Mouse (Mus musculus): ENCODE measurements around the gene Uchl5.

Gene Uchl5

DNA sequence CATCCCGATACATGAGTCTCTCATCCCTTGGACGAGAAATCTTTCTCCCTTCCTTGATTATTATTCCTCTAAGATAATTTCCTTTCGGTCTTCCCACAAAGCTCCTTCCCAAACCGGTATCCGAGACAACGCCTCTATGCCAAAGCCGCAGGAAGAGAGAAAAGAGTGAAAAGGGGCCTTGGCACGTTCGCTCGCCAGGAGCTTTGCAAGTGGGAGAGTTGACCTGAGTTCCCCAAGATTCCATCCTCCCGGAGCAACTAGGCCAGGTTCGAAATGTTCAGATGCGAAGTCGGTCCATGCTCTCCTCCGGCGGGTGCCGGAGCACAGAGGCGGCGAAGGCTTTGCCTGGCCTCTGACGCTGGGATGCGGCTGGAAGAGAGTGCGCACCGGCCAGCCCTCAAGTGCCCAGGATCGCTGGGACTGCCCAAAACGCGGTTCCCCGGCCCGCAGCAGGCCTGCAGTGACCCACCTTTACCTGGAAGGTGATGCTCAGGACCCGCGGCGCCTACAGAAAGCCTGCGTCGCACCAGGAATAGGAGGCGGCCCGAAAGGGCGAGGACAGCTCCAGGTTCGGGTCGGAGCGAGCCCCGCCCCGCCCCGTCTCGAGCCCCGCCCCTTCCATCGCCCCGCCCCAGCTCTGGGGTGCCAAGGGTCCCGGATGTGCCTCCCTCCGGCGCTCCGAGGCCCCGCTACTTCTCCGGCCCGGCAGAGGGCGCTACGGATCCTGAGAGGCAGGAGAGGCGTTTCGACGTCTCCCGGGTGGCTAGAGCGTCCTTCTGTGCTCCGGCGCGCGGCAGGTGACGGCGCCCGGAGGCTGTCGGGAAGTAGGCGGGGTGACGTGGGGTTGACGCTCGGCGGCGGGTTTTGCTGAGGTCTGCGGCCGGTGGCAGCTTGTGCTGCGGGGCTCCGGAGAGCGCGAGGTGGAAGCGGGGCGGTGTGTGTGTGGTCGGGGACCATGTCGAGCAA lies at the start of gene Uchl5, which contains the start of gene Trove2:
Uchl5 (plus strand) TSS at position 827 of the 966 bp plus-strand sequence.
Trove2 (minus strand) TSS at position 623 of the 966 bp plus-strand sequence.
- peak; percentile 96 to 97 for DNase-seq

DNA sequence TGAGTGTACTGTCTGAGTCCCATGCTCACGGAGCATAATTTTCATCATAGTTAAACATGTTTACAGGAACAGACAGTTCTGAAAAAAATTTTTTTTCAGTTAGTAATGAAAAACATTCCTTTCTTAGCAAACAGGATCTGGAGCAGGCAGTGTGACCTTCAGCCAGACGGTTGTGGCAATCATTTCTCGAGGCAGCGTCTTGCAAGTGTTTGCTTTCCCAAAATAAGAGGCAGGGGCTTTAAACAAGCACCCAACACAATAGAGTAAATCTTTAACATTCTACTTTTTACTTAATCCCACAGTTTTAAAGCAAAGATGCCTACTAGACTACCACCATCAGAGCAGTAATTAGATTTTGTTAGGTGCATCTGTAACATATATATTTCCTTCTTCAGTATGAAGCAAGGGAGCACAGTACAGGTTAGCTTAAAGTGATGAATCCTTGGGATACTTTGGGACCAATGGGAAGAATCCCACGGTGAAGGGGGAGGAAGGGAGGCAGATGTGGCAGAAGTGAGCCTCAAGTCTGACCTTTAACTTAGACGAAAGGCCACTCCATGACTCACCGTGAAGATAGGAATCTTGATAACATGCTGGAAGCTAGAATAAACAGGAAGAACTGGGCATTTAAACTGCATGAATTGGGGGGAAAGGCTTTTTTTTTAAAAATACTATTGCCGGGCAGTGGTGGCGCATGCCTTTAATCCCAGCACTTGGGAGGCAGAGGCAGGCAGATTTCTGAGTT lies 49.2 kb upstream of the Uchl5 start:
- DNase-seq: no peak

DNA sequence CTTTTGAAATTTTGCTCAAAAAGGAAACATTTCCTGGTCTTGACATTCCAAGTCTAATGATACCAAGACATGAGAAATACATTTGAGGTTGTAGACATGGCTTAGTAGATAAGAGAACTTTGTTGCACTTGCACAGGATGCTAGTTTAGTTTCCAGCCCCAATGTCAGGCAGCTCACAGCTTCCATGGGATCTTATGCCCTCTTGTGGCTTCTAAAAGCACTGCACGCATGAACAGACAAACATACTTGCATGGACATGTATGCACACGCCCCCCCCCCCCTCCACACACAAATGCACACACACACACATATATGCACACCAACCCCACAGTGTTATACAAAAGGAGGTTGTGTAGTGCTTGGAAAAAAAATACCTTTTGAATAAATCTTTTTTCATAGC lies 46.2 kb upstream of the Uchl5 start:
- DNase-seq: no peak

DNA sequence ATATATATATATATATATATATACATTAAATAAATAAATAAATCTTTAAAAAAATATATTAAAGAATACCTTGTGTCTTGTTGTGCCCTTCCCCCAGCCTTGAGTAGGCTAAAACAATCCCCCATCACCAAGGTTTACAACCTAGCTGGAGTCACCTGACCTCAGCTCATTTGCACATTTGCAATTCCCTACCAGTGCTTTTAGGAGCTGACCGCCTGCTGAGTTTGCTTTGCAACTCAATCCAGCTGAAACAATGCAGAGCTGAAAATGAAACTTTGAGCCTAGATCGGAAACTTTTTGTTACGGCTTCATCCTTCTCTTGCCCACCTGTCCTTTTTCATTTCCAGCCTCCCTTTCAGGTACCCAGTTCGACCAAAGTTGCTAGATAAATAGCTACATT lies 45.4 kb upstream of the Uchl5 start:
- DNase-seq: no peak

DNA sequence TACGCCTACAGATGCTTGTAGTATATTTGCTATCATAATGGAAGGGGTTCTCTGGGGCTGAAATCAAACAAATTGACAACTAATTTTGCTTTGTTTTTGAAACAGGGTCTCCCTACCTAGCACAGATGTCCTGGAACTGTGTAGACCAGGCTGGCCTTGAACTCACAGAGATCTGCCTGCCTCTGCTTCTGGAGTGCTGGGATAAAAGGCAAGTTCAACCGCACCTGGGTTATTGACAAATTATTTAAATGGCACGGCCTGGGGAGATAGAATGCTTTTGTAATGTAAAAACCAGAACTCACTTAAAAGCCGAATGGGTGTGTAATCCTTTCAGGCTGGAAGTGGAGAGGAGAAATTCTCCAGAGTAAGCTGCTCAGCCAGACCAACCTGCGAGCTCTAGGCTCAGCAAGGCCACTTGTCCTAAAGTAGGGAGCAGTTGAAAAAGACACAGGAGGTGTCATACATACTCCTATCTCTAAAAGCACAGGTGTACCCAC lies 43.1 kb upstream of the Uchl5 start:
- DNase-seq: no peak

DNA sequence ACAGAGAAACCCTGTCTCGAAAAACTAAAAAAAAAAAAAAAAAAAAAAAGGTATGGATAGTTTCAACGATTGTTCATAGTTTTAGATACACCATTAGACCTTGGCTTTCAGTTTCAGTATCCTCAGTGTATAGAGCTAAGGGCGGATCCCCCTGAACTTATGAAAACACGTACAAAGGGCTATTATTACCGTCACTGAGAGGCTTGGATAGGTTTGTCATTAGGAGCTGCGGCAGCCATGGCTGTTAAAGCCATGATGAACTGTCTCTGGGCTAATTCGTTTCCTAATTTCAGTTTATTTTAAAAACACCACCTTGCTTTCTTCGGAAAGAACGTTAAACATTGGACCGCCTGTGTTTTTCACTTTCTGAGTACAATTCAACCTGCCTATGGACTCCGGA lies 38.3 kb upstream of the Uchl5 start:
- peak in 1 of 2 experiments; percentile 6 for DNase-seq

DNA sequence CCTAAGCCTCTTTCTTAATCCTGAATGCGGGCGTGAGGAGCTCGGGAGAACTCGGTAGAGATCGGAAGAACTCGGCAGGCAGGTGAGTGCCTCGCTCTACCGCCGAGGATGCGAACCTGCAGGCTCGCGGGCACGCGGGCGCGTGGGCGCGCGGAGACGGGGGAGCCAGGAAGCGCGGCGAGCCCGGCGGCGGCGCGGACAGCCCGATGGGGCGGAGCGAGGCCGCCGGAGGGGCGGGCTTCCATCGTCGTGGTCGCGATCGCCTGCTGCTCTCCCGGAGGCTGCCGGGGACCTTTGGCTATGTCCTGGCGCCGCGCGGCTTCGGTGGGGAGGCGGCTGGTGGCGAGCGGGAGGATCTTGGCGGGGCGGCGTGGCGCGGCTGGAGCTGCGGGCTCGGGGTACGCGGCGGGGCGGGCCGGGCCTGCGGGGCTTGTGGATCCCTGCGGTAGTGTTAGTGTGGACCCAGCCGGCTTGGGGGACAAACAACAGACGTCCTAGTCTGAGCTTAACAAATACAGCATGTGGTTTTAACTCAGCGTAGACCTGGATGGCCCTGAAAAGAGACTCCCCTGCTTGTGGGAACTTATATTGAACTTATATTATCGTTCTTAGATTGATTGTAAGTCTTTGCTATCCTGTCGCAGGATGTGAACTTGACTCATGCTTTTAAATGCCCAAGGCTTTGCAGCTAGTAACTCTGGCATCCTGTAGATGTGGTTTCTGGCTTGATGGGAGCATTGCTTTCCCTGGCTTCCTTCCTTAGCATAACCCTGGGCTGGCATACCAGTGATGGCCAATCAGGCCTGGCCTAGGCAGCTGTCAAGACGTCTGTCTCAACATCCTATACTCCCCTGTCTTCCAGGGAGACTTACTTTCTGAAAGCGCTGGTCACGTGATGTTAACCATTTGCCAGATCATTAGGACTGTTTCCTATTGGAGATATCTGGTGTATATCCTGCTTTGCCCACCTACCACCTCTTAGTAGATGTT lies 37.4 kb upstream of the Uchl5 start:
- DNase-seq: peak; percentile 83 to 92

DNA sequence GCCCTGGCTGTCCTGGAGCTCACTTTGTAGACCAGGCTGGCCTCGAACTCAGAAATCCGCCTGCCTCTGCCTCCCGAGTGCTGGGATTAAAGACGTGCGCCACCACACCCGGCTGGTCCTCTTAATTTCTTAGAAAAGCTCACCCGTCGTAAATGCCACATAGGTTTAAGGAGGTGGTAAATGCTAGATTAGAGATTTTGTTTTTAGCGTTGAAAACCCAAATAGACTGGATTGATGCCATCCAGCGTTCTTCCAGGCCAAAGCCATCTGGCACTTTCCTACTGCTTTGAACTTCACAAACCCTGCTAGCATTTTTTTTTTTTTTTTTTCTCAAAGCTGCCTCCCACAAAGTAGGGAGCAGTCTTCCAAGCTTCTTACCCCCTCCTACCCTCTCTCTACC lies 36.5 kb upstream of the Uchl5 start:
- DNase-seq: no peak

DNA sequence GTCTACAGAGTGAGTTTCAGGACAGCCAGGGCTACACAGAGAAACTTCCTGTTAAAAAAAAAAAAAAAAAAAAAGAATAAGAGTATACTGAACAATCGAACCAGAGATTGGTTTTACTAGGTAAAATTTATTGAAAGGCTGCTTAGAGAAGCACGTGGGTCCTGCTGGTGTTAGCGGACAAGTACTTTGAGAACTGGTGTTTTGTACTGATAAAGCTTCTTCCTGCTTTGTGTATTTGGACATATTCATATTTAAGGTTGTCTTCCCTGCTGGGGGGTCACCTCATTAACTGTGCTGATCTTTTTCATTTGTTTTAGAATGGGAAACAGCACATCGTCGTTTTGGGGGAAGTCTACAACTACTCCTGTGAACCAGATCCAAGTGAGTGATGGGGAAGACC lies 35.7 kb upstream of the Uchl5 start:
- DNase-seq: no peak

DNA sequence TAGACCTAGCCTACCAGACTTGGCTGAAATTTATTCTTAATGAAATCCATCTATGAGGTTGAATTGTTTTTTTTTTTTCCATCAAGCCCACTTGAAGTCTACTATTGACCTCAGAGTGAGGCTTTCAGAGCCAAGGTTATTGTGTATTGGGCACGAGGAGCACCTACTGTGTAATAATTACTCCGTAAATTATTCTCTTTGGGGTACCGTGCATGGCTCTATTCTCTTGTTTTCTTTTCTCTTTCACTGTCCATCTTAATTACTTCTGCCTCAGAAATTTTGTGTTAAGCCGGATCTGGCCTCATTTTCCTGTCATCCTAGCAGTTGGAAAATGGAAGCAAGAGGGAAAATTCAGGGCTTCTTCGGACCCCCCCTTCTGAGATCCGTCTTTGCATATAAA lies 34.9 kb upstream of the Uchl5 start:
- no peak for DNase-seq

DNA sequence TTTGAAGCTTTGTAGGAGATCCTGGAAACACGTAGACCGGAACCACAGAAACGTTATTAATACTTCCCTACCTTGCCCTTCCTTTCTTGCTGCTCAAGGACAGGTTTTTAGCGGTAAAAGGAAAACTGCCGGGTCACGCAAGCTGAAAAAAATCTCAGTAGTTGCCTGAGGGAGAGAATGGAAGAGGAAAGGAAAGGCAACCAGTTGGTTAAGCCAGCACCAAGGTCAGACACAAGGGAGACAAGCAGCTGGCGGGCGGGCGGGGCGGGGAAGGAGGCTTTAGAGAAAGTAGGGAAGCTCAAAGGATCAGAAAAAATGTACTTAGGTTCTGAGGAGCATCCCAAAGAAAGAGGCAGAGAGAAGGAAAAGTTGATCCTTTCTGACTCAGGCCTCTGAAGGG lies 31.2 kb upstream of the Uchl5 start:
- no peak for DNase-seq

DNA sequence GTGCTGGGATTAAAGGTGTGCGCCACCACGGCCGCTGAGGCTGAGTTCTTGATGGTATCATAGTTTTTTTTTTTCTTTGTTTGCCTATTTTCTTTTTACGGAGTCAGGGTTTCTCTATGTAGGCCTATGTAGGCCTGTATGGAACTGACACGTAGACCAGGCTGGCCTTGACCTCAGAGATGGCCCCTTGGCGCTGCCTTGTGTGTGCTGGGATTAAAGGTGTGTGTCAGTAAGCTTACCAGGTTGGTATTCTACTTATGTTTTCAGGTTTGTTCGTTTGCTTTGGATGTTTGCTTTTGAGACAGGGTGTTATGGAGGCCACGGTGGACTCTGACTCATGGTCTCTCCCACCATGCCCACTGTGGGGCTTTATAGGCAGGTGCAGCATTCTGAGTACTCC lies 14.9 kb upstream of the Uchl5 start:
- no peak for DNase-seq

DNA sequence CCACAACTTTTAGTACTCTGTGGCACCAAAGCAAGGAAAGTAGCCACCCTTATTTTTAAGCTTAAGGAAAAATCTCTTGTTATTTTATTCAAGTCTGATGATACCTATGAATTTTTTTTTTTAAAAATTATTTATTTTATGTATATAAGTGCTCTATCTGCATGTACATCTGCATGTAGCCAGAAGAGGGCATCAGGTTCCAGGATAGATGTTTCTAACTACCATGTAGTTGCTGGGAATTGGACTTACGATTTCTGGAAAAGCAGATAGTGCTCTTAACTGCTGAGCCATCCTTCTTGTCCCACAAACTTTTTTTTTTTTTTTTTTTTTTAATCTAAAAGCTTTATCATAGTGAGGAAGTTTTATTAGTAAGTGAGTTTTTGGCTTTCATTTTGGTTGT lies 12.6 kb upstream of the Uchl5 start:
- no peak for DNase-seq

DNA sequence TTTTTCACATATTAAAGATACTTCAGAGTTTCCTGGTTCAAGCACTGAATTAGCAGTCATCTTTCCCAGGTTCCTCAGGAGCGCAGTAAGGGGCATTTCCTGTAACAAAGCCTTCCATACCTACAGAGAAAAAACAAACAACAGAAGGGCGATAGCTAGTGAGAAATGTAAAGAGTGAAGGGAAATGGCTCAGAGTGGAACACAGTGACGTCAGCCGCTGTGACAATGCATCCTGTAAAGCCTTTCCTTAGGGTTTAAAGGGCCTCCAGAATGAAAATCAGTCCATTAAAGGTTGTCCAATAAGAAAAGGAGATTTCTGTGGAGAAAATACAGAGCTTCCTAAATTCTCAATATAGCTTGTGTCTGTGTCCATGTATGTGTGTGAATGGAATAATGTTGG lies 11.3 kb upstream of the Uchl5 start:
- DNase-seq: no peak

DNA sequence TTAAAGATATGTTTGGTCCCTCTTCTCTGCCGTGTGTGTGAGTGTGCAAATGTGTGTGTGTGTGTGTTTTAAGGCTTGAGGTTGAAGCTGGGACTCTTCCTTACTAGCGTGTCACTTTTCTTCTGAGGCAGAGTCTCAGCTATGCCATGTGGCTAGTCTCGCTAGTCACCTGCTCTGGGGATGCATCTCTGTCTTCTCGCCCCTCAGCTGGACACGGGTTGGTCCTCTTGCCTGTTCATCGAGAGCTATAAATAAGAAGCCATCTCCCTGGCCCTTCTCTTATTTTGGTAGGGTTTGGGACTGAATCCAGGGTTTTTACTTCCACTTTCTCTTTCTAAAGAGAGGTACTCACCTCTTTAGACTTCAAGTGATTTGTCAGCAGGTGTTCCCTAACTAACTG lies 10.8 kb upstream of the Uchl5 start:
- no peak for DNase-seq

DNA sequence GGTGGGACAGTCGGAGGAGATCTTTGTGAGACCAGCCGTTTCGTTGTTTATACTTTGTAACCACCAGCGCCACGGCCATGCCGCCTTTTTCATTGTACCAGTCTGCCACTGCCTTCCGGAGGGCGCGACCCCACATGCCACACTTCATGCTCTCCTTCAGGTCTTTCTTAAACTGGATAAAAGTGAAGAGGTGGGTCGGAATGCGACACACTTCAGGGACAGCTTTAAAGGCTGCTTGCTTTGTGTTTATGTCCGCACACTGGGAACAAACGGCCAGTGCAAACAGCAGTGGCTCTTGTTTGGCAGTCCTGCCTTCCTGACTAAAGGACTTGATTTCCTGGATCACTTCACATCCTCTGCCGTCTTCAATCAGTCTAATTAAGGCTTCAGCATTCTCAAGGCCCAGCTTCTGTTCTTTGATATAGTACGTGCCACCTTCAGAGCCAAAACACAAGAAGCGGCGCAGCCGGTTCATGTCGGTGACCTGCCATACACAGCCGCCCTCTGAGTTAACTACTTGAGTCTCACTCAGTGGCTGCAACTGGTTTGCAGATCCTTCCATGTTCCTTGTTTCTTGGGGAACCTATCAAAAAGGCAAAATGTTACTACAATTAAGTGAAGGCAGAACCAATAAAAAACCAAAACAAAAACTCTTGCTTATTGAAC lies 6.5 kb upstream of the Uchl5 start:
- DNase-seq: no peak

DNA sequence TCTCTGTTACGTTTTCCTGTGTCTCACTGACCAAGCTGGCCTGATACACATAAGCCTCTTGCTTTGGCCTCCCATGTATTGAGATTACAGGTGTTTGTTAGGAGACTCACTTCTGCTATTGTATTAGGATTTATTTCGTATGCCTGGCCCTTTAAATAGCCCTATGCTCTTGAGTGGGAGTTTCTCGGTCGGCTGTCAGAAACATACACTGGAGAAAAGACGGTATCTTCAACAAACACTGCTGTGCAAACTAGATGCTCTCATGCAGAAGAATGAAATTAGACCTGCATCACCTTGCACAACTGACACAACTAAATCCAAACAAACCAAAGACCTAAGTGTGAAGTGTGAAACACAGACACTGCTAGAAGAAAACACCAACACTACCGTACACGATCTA lies 4.0 kb upstream of the Uchl5 start:
- no peak for DNase-seq

DNA sequence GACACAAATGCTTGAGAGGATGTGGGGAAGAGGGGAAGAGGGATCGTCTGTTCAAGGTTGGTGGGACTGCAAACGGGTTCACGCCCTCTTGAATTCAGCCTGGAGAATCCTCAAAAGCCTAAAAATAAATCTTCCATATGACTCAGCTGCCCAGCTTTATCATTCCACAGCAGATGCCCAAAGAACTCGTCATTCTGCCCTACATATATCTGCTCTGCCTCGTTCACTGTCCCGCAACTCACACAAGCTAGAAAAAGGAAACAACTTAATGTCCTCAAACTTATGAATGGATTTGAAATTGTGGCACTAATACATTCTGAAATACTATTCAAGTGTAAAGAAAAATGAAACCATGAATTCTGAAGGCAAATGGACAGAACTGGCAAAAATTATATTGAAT lies 3.2 kb upstream of the Uchl5 start:
- no peak for DNase-seq

DNA sequence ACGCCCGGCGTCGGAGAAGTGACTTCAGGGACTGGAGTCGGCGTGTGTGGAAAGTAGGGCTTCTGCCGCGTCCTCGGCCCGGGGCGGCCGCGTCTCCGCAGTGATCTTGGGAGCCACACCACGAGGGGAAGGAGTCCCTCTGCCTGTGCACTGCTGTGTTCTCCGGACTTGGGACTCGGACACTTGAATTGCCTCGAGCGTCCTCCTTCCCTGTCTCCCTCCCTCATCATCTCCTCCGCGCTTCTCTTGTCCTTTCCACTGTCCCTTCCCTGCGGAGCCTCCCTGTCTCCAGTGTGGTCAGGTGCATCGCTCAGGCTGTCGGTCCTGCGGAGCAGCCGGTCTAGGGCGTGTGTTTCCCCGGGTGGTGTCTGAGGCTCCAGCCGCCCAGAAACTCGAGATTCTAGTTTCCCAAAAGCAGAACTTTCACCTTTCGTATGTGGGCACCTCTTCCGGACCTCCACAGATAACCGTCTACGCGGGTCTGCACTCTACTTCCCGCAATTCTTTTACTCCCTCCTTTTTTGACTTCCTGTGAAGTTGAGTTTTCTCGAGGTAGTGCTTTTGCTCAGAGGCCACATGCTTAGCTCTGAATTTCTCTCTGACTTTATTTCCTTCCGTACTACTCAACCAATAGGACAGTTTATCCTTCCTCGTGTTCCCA lies 616 bp downstream of the Uchl5 start:
- DNase-seq: no peak

DNA sequence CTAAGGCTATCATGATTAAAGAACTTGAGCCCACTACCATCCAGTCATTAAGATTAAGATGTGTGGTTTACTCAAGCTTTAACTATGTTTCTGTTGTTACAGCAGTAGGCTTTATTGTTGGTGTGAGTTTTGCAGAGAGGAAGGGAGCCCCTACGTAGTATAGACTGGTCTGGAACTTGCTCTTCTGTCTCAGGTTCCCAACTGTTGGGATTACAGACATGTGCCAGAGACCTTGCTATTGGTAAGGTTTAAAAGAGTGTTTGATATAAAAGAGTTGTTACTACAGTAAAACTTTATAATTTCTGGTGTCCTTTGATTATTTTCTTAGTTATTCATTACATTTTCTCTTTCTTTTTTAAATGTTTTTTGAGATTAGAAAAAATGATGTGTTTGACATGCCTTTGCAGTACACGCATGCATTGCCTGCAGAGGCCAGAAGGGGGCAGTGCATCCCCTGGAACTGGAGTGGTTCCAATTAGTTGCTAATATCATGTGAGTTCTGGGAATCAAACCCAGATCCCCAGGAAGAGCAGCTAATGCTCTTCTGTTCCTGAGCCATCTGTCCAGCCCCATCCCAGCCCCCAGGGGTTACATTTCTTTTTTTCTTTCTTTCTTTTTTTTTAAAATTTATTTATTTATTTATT lies 11.6 kb downstream of the Uchl5 start:
- peak; percentile 24 to 64 for DNase-seq

DNA sequence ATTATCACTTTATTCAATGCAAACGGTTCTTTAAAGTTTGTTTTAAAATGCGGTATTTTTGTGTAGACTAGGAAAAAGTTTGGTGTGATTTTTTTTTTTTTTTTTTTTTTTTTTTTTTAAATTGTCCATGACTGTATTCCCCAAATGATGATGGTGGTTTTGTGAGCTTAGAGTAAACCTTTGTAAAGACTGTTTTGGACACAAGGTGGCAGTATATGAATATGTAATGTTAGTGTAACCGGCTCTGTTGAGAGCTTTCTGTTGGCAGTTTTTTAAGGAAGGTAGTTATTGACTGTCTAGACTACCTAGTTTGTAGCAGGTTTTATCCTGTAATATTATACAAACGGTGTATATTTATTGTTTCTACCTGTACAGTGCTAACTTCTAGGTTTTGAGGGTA lies 26.5 kb downstream of the Uchl5 start:
- no peak for DNase-seq
